Mouse (Mus musculus): ENCODE data around the gene Cacng8.
A peak's percentile ranks its signal among the peaks of the same experiment; 100 is the strongest.

The Cacng8 gene

DNA sequence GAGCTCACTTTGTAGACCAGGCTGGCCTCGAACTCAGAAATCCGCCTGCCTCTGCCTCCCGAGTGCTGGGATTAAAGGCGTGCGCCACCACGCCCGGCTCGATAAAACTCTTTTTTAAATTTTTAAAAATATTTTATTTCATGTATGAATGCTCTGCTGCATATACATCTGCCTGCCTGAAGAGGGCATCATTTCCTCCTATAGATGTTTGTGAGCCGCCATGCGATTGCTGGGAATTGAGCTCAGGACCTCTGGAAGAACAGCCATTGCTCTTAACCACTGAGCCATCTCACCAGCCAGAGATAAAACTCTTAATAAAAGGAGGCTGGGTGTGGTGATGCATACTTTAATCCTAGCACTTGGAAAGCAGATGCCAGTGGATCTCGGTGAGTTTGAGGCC is 49.5 kb downstream of the Cacng8 start:
- no peak for DNase-seq

DNA sequence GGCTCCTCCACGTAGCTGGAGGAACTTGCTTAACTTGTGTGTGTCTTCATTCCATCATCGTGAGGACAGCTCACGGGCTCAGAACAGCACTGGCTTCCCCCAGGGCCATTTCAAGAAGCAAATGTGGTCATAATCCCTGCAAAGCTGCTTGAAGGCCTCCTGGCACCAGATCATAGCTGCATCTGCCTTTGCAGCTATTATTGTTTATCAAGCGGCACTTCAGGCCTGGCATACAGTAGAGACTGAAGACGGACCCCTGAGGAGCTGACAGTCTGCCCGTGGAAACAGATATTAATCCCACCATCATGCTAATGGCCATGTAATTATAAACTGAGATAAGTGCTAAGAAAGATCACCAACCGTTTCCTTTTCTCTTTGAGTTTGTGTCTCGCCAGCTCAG is 50.0 kb downstream of the Cacng8 start:
- DNase-seq = no peak

DNA sequence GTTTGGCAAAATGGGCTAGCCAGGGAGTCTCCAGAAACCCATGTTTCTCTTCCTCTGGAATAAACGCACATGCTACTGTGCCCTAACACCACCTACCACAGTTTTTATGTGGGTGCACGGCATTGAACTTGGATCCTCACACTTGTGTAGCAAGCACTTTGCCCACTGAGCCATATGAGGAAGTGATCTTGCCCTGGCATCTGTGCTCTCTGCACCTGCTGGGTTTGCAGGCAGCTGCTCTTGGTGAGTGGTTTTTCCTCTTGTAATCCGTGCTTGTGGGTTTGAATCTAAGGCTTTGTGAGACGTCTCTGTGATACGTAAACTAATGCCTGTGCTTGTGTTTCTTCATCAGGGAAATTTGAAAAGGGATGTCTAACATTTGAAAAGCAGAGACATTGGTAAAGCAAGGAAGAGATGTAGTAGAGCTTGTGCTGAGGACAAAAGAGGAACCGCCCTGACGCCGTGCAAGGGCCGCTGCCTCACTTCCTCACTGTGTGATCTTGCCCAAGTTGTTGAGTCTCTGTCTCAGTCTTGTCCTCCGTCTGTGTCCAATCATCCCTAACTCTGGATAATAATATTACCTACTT is 52.1 kb downstream of the Cacng8 start:
- no peak for DNase-seq

DNA sequence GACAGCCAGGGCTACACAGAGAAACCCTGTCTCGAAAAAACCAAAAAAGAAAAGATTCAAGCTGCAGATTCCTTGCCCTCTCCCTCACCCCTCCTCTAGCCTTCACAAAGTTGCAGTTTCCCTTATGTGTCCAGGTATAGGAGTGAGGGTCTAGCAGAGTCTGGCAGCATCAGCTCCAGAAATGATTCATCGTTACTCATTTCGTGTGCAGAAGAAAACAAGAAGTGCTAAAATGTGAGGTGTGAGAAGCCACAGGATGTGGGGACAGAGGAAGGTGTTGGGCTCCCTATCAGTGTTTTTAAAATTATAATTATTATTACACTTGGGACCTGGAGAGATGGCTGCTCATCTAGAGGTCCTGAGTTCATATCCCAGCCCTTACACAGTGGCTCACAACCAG is 54.2 kb downstream of the Cacng8 start:
- no peak for DNase-seq

DNA sequence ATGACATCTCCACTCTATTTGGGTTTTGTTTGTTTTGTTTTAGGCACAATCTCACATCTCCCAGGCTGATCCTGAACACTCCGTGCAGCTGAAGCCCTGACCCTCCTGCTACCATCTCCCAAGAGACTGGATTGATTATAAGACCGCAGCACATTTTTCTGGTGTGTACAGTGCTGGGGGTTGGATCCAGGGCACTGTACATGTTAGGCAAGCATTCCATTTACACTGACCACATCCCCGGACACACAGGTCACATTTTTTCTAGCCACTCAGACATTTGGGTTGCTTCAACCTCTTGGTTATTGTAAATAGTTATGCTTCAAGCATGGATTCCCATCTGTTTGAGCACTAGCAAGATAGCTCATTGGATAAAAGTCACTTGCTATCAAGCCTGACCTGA is 56.1 kb downstream of the Cacng8 start:
- no peak for DNase-seq

DNA sequence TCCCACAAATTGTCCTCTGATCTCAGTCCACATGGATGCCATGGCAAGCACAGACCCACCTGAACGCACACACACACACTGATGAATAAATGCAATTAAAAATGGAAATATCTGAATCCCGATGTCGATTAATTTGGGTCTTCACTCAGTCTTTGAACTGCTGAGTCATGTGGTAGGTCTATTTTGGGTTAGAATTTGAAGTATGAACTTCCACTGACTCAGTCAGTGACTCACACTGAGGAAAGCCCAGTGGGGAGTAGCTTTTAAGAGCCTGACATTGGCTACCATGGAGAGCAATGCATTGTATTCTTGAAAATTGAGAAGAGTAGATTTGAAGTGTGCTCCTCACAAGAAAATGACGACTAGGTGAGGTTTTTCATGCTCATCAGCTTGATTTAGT is 56.5 kb downstream of the Cacng8 start:
- DNase-seq = no peak

DNA sequence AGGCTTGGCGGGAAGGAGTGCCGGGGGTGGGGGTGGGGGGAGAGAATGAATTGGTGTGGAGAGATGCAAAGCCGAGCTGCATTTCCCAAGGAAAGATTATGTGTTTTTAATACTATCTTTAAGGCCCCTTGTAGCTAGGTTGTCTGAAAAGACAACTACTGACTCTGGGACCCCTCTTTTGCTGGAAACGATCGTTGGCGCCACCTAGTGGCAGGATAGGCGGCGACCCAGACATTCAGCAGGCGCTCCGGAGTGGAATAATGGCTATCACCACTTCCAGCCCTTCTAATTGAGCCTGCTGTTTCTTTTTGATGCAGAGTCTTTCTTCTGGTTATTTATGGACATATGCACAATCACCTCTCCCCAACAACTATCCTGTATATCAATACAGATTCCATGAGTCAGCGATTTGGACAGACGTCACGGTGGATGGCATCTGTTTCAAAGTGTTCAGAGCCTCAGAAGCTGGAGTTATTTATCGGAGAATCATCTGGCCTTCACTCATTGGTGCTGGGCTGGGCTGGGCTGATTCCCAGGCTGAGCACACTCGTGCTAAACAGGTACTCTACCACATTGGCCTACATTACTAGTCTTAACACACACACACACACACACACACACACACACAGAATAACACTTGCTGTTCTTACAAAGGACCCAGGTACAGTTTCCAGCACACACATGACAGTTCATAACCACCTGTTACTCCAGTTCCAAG is 58.4 kb downstream of the Cacng8 start:
- DNase-seq = peak; percentile 70

DNA sequence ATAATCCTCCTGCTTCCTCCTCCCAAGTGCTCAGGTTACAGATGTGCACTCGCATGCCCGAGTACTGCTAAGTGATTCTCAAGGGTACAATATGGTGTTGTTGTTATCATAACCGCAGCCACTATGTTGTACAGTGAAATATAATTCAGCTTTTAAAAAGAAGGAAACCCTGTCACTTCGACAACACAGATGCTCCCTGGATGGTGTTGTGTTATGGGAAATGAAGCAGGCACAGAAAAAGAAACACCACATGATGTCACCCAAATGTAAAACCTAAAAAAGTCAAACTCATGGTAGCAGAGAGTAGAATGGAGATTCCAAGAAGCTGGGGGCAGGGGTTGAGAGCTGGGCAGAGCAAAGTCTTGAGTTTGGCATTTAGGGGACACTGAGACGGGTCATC is 60.2 kb downstream of the Cacng8 start:
- no peak for DNase-seq

DNA sequence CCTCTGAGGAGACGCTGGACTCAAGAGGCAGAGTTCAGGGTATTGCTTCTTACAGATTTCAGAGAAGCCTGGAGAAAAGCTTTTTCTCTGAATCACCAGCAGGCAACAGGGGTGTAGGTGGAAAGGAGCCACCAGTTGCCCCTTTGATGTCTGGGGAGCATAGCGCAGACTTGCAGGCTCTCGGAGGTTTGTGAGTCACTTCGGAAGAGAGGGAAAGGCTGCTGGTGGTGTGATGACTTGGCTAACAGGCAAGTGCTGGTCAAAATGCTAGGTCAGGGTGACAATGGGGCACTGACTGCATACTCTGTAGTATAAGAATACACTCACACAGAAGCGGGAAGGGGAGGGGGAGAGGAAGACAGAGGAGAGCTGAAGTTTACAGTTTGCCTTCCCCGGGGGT is 60.7 kb downstream of the Cacng8 start:
- DNase-seq = no peak

DNA sequence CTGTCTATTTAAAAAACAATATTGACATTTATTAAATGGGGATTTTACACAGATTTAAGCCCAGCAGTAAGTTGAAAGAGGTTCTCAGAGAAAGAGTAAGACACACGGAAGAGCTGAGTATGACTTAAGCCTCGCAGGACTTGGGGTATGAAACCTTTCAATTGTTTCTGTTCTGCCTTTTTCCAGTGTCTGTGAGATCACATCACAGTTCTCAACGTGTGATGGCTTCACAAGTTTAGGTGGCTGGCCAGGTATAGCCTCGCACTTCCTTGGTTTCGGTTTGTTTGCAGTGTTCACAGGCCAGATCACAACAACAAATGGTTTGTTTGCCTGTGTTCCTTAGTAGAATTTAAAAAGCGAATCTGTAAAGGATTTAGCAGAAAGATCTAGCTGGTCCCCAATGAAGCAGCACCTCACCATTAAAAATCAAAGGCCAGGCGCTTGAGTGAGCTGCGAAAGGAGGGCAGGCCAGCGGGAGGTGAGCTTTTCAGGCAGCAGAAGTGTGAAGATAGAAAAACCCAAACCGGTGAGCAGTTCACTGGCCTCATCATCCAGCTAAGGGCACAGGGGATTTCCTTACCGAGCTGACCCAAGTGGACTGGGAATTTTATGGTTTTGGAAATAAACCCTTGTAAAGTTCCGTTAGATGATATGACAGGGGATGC is 62.5 kb downstream of the Cacng8 start:
- DNase-seq = no peak

DNA sequence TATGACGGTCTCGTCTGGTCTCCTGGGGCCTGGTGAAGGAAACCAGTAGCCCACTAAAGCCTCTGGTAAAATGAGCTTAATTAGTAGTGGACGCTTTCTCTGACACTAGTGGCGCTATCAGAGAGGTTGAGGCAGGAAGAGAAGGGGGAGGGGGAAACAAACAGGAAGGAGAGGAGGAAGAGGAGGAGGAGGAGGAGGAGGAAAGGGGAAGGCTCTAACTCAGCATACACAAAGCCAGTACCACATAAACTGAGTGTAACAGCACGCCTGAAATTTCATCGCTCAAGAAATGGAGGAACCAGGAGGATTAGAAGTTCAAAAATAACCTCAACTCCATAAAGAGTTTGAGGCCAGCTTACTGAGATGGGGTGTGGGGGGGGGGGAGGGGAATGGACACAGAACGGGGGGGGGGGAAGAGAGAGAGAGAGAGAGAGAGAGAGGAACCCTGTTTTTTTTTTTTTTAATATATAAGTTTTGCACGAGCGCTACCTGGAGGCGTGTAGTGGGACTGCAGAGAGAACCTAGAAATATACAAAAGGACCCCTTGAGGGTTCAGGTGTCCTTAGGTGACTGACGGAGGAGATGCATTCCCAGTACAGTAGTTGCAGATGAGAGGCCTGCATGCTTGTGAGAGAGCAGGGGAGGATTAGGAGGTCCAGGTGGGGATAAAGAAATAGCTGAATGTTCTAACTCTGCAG is 63.2 kb downstream of the Cacng8 start:
- DNase-seq = no peak

DNA sequence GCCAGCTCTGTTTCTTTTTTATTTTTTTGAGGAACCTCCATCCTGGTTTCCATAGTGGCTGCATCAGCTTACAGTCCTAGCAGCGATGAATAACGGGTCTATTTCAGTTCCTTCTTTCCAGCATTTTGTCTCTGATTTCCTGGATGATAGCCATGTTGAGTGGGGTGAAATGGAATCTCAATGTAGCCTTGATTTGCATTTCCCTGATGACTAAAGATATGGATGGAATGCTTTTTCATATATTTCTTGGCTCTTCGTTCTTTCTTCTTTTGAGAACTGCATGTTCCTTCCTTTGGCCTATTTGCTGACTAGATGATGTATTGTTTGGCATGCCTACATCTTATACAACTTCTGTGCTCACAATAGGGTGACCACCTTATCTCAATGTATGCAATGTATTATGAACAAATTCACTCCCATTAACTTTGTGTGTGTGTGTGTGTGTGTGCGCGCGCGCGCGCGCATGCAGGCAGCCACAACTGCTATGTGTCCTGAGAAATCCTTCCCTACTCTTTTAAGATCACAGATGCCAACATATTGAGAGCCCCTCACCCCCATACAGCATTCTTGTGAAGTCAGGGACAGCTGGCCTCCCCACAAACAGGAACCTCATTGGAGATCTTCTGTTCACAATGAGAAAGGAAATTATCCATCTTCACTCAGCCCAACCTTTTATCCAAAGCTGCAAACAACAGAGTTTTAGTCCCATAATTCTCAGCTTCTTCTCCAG is 66.8 kb downstream of the Cacng8 start:
- no peak for DNase-seq

DNA sequence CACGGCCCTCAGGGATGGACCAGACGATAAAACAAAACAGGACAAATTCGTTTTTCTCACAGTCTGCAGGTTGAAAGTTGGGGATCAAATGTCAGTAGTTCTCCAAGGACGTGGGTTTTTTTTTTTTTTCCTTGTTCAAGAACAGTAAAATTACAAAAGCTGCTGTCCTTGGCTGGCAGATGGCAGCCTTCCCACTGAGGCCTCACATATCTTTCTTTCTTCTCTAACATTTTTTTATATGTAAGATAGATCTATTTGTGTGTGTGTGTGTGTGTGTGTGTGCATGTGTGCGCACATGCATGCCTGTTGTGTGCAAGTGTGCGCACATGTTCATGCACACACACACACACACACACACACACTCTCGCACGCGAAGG is 67.3 kb downstream of the Cacng8 start:
- no peak for DNase-seq

DNA sequence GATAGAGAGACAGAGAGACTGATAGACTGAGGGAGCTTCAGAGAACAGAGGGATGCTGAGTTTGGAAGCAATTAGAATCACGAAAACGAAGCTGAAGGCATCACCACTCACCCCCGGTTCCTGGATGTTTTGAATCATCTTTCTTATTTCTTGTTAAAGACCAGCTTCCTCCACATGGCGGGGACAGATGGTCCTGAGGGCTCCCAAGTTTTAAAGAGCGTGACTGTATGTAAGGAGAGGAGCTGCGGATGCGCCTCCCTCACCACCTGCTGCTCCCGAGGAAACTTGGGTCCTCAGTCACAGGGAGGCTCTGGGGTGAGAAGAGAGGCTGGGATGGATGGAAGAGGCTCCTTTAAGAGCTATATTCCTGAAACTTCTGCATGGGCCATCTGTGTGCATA is 69.8 kb downstream of the Cacng8 start:
- DNase-seq = no peak

DNA sequence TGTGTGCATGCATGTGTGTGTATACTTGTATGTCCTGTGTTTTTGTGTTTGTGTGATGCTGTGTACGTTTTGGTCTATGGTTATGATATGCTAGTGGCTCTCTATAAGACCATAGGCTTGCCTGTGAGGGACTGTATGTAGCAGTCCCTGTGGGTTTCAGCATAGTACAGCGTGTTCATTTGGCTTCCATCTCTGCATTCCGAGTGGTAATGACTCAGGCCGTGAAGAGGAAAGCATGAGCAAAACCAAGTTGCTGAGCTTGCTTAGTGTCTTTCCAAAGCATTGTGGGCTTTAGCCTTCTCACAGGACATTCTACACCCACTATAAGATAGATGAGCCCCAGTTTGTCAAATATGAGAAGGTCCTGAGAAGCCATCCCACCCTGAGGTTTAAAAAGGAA is 72.8 kb downstream of the Cacng8 start:
- no peak for DNase-seq

All from cerebellum, adult 8-10 months (tissue).